Comparison of ENCODE assay signal across 31 mouse cellular contexts in the genomic region with DNA sequence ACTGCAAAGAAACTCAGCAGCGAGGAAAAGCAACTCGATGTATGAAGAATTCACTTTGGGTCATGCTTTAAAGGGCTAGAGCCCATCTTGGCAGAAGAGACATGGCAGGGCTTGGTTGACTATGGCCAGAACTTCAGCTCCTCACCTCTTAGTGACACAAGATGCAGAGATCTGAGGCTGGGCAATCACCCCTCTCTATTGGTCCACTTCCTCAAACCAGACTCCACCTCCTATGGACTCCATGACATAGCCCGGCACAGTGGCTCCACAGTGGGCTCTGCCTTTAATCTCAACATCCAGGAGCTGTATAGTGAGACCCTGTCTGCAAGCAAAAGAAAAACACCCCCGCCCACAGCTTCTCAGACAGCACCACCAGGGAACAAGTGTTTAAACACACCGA. TPM values are rescaled to one million over a fixed set of nuclear protein-coding genes. Genes with fewer than 3 reads are reported as not detected.
DNase-seq lines count a peak whose midpoint lies in the region; ATAC-seq and TF ChIP-seq lines count a peak whose summit lies in the region.
"Had no signal": no experiment of that assay in that cellular context is flagged by ENCODE, and none has a peak within 500 bp of the region (broad histone marks: within the 10 kb centered on the region; RNA-seq: fewer than 3 reads in every experiment).

No protein-coding gene starts in this region.

- no peak overlapping the region for H3K27ac ChIP-seq in heart, embryonic 14.5 days (replicated peaks in 1 of 2; ENCODE audit: control insufficient read depth in 1 of 2, insufficient read depth in 1 of 2, low read depth in 2 of 2, low read length in 2 of 2)
- no peak overlapping the region for H3K27ac ChIP-seq in heart, embryonic 12.5 days (ENCODE audit: poor library complexity, severe bottlenecking)
- H3K27ac ChIP-seq in ES-E14 (ENCODE audit: insufficient read depth, low read depth, low read length, poor library complexity, severe bottlenecking) = no peak overlapping the region
- no peak overlapping the region for H3K27ac ChIP-seq in midbrain, embryonic 13.5 days
- H3K27ac ChIP-seq: embryonic facial prominence, embryonic 13.5 days; embryonic facial prominence, embryonic 15.5 days; forebrain, embryonic 10.5 days; forebrain, embryonic 12.5 days had no signal

- no peak overlapping the region for H3K4me2 ChIP-seq in heart, embryonic 14.5 days (ENCODE audit: low read length)
- H3K4me2 ChIP-seq in heart, embryonic 12.5 days = no peak overlapping the region
- H3K4me2 ChIP-seq in midbrain, embryonic 13.5 days (replicated peaks) = no peak overlapping the region
- H3K4me2 ChIP-seq: embryonic facial prominence, embryonic 13.5 days; embryonic facial prominence, embryonic 15.5 days; forebrain, embryonic 12.5 days had no signal

- H3K4me3 ChIP-seq in heart, embryonic 14.5 days (ENCODE audit: control insufficient read depth in 1 of 2, insufficient read depth in 1 of 2, low read depth in 1 of 2, low read length in 2 of 2) = no peak overlapping the region
- no peak overlapping the region for H3K4me3 ChIP-seq in heart, embryonic 12.5 days
- H3K4me3 ChIP-seq in ES-E14 (ENCODE audit: insufficient read depth in 1 of 2, low read depth in 1 of 2, low read length in 2 of 2, poor library complexity in 1 of 2, severe bottlenecking in 1 of 2) = peak overlapping the region in 1 of 2 experiments; percentile 35; a peak in 2 of 4 replicates
- H3K4me3 ChIP-seq in midbrain, embryonic 13.5 days (replicated peaks) = no peak overlapping the region
- H3K4me3 ChIP-seq: embryonic facial prominence, embryonic 13.5 days; embryonic facial prominence, embryonic 15.5 days; erythroblast, embryonic 14.5 days; forebrain, embryonic 10.5 days; forebrain, embryonic 12.5 days had no signal

- H3K4me1 ChIP-seq in heart, embryonic 14.5 days (ENCODE audit: control insufficient read depth in 2 of 2, insufficient read depth in 2 of 2, low read length in 2 of 2) = no peaks in the 10 kb centered on the region
- no peaks in the 10 kb centered on the region for H3K4me1 ChIP-seq in heart, embryonic 12.5 days (replicated peaks)
- peaks cover 5 to 21% of the 10 kb centered on the region in 2 experiments for H3K4me1 ChIP-seq in ES-E14 (ENCODE audit: control insufficient read depth in 2 of 2, insufficient read depth in 2 of 2, low read length in 2 of 2, poor library complexity in 1 of 2)
- H3K4me1 ChIP-seq in midbrain, embryonic 13.5 days (replicated peaks) = no peaks in the 10 kb centered on the region
- H3K4me1 ChIP-seq: embryonic facial prominence, embryonic 13.5 days; embryonic facial prominence, embryonic 15.5 days; forebrain, embryonic 10.5 days; forebrain, embryonic 12.5 days had no signal

- in situ Hi-C loops in ES-E14 (cut with MboI; ENCODE audit: low sequenced_read_pairs in 2 of 2, unreplicated experiment in 2 of 2) = loop anchor here in 1 of 2 experiments (25.0 kb wide), 1 partner anchor 172 kb away; no protein-coding TSS in a partner anchor

- no peak for DNase-seq in ES-E14 (ENCODE audit: low read depth, low spot score)
- DNase-seq in ZHBTc4 (ENCODE audit: low read depth, low spot score) = peak; percentile 39
- DNase-seq in embryo, embryonic 11 days = no peak
- DNase-seq in layer of hippocampus, postnatal 25 days (ENCODE audit: extremely low spot score in 1 of 2, low spot score in 1 of 2) = no peak
- DNase-seq: adrenal gland, adult 8-10 months; adrenal gland, postnatal 14 days; adrenal gland, postnatal 36 days; B cell, adult 2 months; cerebellum, adult 11-12 months; cerebellum, adult 2 months; cerebellum, adult 9-10 months; cerebellum, postnatal 10 days; cerebellum, postnatal 25 days had no signal

- H3K36me3 ChIP-seq in heart, embryonic 14.5 days (ENCODE audit: control insufficient read depth, insufficient read depth, low read length) = no peaks in the 10 kb centered on the region
- no peaks in the 10 kb centered on the region for H3K36me3 ChIP-seq in heart, embryonic 12.5 days
- H3K36me3 ChIP-seq in ES-E14 (ENCODE audit: control insufficient read depth, insufficient read depth, low read length, poor library complexity, severe bottlenecking) = no peaks in the 10 kb centered on the region
- no peaks in the 10 kb centered on the region for H3K36me3 ChIP-seq in midbrain, embryonic 13.5 days
- H3K36me3 ChIP-seq: embryonic facial prominence, embryonic 13.5 days; embryonic facial prominence, embryonic 15.5 days; forebrain, embryonic 10.5 days; forebrain, embryonic 12.5 days had no signal

- no peaks in the 10 kb centered on the region for H3K9me3 ChIP-seq in heart, embryonic 14.5 days (ENCODE audit: control insufficient read depth, low read length)
- H3K9me3 ChIP-seq in heart, embryonic 12.5 days (replicated peaks) = no peaks in the 10 kb centered on the region
- no peaks in the 10 kb centered on the region for H3K9me3 ChIP-seq in ES-E14 (ENCODE audit: control insufficient read depth, insufficient read depth, low read depth, low read length)
- no peaks in the 10 kb centered on the region for H3K9me3 ChIP-seq in midbrain, embryonic 13.5 days
- H3K9me3 ChIP-seq: embryonic facial prominence, embryonic 13.5 days; embryonic facial prominence, embryonic 15.5 days; forebrain, embryonic 10.5 days; forebrain, embryonic 12.5 days had no signal

- WGBS in heart, embryonic 14.5 days = 72% methylated on average over 5 of the region's 5 CpGs
- 84% methylated on average over 5 of the region's 5 CpGs for WGBS in heart, embryonic 12.5 days
- 81% methylated on average over 5 of the region's 5 CpGs for WGBS in midbrain, embryonic 13.5 days

- no peak overlapping the region for H3K9ac ChIP-seq in heart, embryonic 14.5 days (ENCODE audit: low read length)
- no peak overlapping the region for H3K9ac ChIP-seq in heart, embryonic 12.5 days
- H3K9ac ChIP-seq in ES-E14 (ENCODE audit: insufficient read depth, low read depth, low read length, poor library complexity, severe bottlenecking) = 0 out of 2 replicates have a peak overlapping the region, but pooled peaks have one; percentile 4
- H3K9ac ChIP-seq in midbrain, embryonic 13.5 days (replicated peaks) = no peak overlapping the region
- H3K9ac ChIP-seq: embryonic facial prominence, embryonic 13.5 days; embryonic facial prominence, embryonic 15.5 days; forebrain, embryonic 12.5 days had no signal

- H3K27me3 ChIP-seq in heart, embryonic 14.5 days (ENCODE audit: control insufficient read depth, insufficient read depth, low read length) = no peaks in the 10 kb centered on the region
- no peaks in the 10 kb centered on the region for H3K27me3 ChIP-seq in heart, embryonic 12.5 days (replicated peaks)
- no peaks in the 10 kb centered on the region for H3K27me3 ChIP-seq in midbrain, embryonic 13.5 days
- H3K27me3 ChIP-seq: CH12.LX; embryonic facial prominence, embryonic 13.5 days; embryonic facial prominence, embryonic 15.5 days; forebrain, embryonic 12.5 days had no signal

- 0 out of 2 replicates have a peak, but pooled peaks have one; percentile 35 for ATAC-seq in heart, embryonic 14.5 days (ENCODE audit: insufficient number of reproducible peaks, insufficient read depth, low FRiP score, low read depth)
- no peak for ATAC-seq in heart, embryonic 12.5 days (ENCODE audit: insufficient number of reproducible peaks, low FRiP score)
- peak; percentile 52 for ATAC-seq in megakaryocyte progenitor cell, adult 5-6 weeks (replicated peaks; ENCODE audit: poor library complexity)
- ATAC-seq in midbrain, embryonic 13.5 days = no peak
- ATAC-seq: CD4-positive, CD25-positive, alpha-beta regulatory T cell, adult 4 months; forebrain, embryonic 14.5 days; forebrain, embryonic 16.5 days had no signal

TF ChIP-seq in ES-E14, 5 proteins besides CTCF, POLR2A, EP300 and RAD21:
- TF ChIP-seq HCFC1 (IDR thresholded peaks at IDR 0.05; ENCODE audit: borderline replicate concordance, insufficient read depth, low read length) (no peak), MAFK (IDR thresholded peaks at IDR 0.05; ENCODE audit: insufficient read depth, low read depth, low read length) (no peak), CHD2 (IDR thresholded peaks at IDR 0.05; ENCODE audit: low read depth, low read length) (no peak), ZC3H11A (IDR thresholded peaks at IDR 0.05; ENCODE audit: borderline replicate concordance, low read depth, low read length) (no peak)

RNA-seq across cellular contexts. Expression of a gene that starts 19.9 kb away (rescaled TPM):
- not detected in 2 replicates for polyA plus RNA-seq in heart, embryonic 14.5 days (2014; fragmentation: Nextera tagmentation; extraction: Ambion mirVana)
- polyA plus RNA-seq in heart, embryonic 12.5 days (2016; fragmentation: Nextera tagmentation; extraction: Ambion mirVana) = not detected in 2 replicates
- total RNA-seq in ES-E14 (2012; rRNA removed) = 1.4 and 1.8 TPM in 2 replicates
- total RNA-seq in megakaryocyte progenitor cell, adult 5-6 weeks (2015) = not detected in 2 replicates
- not detected in 2 replicates for total RNA-seq in megakaryocyte progenitor cell, adult 5-6 weeks (2017)
- polyA plus RNA-seq in midbrain, embryonic 13.5 days (2015; fragmentation: Nextera tagmentation; extraction: Ambion mirVana) = not detected in 2 replicates
- total RNA-seq in layer of hippocampus, postnatal 25 days (2021) = not detected
- total RNA-seq: adrenal gland, adult 18-20 months; adrenal gland, adult 8-10 months; adrenal gland, postnatal 14 days; adrenal gland, postnatal 36 days; MEL had no signal
- polyA plus RNA-seq: cerebellum, adult 2 months; cortical plate, adult 2 months; embryonic facial prominence, embryonic 11.5 days; erythroblast, embryonic 14.5 days; forebrain, embryonic 10.5 days; forebrain, embryonic 12.5 days; forebrain, embryonic 14.5 days; forebrain, embryonic 16.5 days; frontal cortex, adult 2 months had no signal

RNA-seq across cellular contexts. Expression of a gene that starts 30.7 kb away (rescaled TPM):
- polyA plus RNA-seq in heart, embryonic 14.5 days (2014; fragmentation: Nextera tagmentation; extraction: Ambion mirVana) = 0.77 and 2.7 TPM in 2 replicates
- 0.64 and 1.3 TPM in 2 replicates for polyA plus RNA-seq in heart, embryonic 12.5 days (2016; fragmentation: Nextera tagmentation; extraction: Ambion mirVana)
- total RNA-seq in ES-E14 (2012; rRNA removed) = 1.8 and 2.7 TPM in 2 replicates
- total RNA-seq in megakaryocyte progenitor cell, adult 5-6 weeks (2015) = not detected in 2 replicates
- total RNA-seq in megakaryocyte progenitor cell, adult 5-6 weeks (2017) = not detected in 2 replicates
- polyA plus RNA-seq in midbrain, embryonic 13.5 days (2015; fragmentation: Nextera tagmentation; extraction: Ambion mirVana) = not detected in 2 replicates
- total RNA-seq in layer of hippocampus, postnatal 25 days (2021) = not detected
- total RNA-seq: adrenal gland, adult 18-20 months; adrenal gland, postnatal 14 days; adrenal gland, postnatal 36 days; CH12.LX; MEL had no signal
- polyA plus RNA-seq: CD4-positive, CD25-positive, alpha-beta regulatory T cell, adult 4 months; cerebellum, adult 2 months; cortical plate, adult 2 months; embryonic facial prominence, embryonic 11.5 days; erythroblast, embryonic 14.5 days; forebrain, embryonic 12.5 days; forebrain, embryonic 14.5 days; forebrain, embryonic 16.5 days; frontal cortex, adult 2 months had no signal

Comparison
In these comparisons a context has a peak if more than half of its experiments do, and no peak if none do; other contexts are left out.
1. ATAC-seq: peak in heart, embryonic 14.5 days (single experiment) and megakaryocyte progenitor cell, adult 5-6 weeks (single experiment); none in heart, embryonic 12.5 days (single experiment) and midbrain, embryonic 13.5 days (single experiment).